Mouse (Mus musculus) lung, adult 2 months (tissue): ENCODE measurements around the gene Fgr. TPM values are rescaled to one million over a fixed set of nuclear protein-coding genes. Genes with fewer than 3 reads are reported as not detected.

Experiments used
- DNase-seq: peaks from one replicate; pipeline ENCODE4 v3.0.0; 2022
- H3K4me1 ChIP-seq: fragments of 200-500 bp; 2 replicates; pipeline ENCODE4 v1.6.1; 2011; ENCODE audit warnings: low read length; ENCODE audit not compliant: control insufficient read depth, insufficient read depth
- H3K4me3 ChIP-seq: fragments of 200-500 bp; replicated peaks from 2 replicates; pipeline ENCODE3; 2011; ENCODE audit warnings: low read depth, mild to moderate bottlenecking, control low read depth, low read length; ENCODE audit errors: extremely low read depth
- CTCF ChIP-seq: fragments of 200-500 bp; IDR thresholded peaks from 2 replicates; pipeline ENCODE4 v1.5.1; 2011; ENCODE audit warnings: mild to moderate bottlenecking, low read length, control low read depth; ENCODE audit not compliant: insufficient read depth
- POLR2A ChIP-seq: fragments of 200-500 bp; IDR thresholded peaks from 2 replicates; pipeline ENCODE4 v1.6.1; 2011; ENCODE audit warnings: low read depth, mild to moderate bottlenecking, control low read depth, low read length, borderline replicate concordance; ENCODE audit errors: extremely low read depth
- WGBS: fragments of 180-500 bp; shearing (Covaris S2); methylation state at CpG from one replicate; pipeline ENCODE4 v1.1.7; 2018; 5-methylcytosine and 5-hydroxymethylcytosine counted together
- polyA plus RNA-seq: library from polyadenylated mRNA; depleted of rRNA; stranded (reverse); fragments of >200 nt; gene quantifications from 2 replicates; pipeline ENCODE4 v1.2.3, GENCODE M21; 2012

Gene Fgr
- polyA plus RNA-seq, 1 experiment, result 19.1 TPM

DNA sequence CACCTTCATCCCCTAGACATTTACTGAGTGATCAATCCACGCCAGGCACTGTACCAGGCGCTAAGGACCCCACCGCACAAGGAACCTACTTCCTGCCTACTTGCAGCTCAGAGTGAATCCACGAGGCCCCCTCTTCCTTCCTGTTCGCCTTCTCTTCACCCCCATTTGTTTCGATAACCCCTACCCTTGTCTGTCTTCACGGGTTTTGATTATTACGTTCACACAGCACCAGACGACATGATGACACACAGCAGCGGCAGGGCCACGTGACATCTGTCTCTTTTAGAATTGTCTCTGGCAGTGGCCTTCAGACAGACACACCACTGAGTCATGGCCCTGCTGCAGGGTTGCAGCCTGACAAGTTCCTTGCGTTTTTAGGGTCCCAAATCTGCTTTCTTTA lies 29.8 kb upstream of the Fgr start:
- Histone ChIP-seq H3K4me3 (no peak overlapping the region), H3K4me1 (peaks cover 14% of the 10 kb centered on the region)
- TF ChIP-seq POLR2A (no peak), CTCF (no peak)
- WGBS, result 39% methylated on average over 12 of the region's 12 CpGs
- DNase-seq, result no peak

DNA sequence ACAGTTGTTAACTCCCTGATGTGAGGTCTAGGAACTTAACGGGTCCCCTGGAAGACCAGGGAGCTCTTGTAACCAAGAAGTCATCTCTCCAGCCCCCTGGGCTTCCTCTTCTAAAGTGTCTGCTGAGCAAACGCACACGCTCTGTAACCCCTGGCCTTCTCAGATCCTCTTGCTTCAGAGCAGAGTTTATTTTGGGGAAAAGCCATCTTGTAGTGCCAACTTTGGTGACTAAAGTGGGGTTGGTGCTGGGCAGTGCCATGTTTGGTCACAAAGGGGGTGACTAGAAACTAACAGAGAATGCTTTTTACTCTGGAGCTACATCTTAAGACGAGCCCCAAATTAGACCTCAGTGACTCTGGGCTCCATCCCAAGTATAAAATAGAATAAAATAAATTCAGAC lies 29.1 kb upstream of the Fgr start:
- DNase-seq, result no peak
- TF ChIP-seq POLR2A (no peak), CTCF (no peak)
- peaks cover 14% of the 10 kb centered on the region for H3K4me1 ChIP-seq
- 51% methylated on average over 4 of the region's 4 CpGs for WGBS
- H3K4me3 ChIP-seq, result no peak overlapping the region

DNA sequence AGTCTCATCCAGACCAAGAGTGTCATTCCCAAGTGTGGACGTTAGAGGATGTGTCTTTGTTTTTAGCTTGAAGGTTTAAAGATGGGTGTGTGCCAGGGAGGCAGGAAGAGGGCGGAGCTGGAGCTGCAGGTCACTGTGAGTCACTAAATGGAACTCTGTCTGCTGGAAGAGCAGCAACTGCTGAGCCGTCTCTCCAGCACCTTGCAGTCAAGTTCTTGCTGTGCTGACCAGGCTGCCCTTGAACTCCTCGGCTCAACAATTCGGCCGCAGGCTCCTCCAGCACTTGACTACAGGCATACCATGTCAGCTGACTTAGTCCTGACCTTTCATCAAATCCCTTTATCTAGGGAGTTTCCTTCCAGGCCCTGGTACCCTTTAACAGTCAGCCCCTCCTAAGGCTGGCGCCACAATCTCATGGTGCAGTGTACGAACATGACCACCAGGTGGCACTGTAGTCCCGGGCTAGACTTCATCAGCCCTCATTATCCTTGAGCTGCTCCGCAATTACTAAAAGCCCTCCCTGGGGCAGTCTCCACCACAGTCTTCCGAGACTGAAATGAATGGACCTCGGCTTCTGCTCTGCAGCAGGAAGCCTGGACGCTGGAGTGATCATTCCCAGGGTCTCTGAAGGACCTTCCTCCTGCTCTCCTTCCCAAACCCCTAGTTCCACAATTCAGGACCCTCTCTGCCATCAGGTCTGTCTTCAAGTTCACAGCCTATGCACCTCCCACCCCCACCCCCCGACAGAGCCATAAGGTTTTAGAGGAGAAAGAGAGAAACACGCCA lies 28.4 kb upstream of the Fgr start:
- peaks cover 14% of the 10 kb centered on the region for H3K4me1 ChIP-seq
- WGBS, result 3% methylated on average over 15 of the region's 15 CpGs
- peak; percentile 86 for DNase-seq
- TF ChIP-seq CTCF, result peak; percentile 98
- TF ChIP-seq POLR2A, result no peak; the same call in 1 of the 2 replicates
- no peak overlapping the region for H3K4me3 ChIP-seq

GRCm38 (mm10) chr4:132946047-132947001 lies 27.6 kb upstream of the Fgr start:
- WGBS, result 25% methylated on average over 27 of the region's 27 CpGs
- Histone ChIP-seq H3K4me1 (peaks cover 14% of the 10 kb centered on the region), H3K4me3 (peak overlapping the region; percentile 33)
- TF ChIP-seq CTCF (no peak), POLR2A (no peak)
- peak; percentile 47 for DNase-seq

GRCm38 (mm10) chr4:132949882-132950532 lies 23.9 kb upstream of the Fgr start:
- Histone ChIP-seq H3K4me1 (peaks cover 14% of the 10 kb centered on the region), H3K4me3 (no peak overlapping the region)
- WGBS, result 51% methylated on average over 24 of the region's 24 CpGs
- DNase-seq, result no peak
- TF ChIP-seq POLR2A, result no peak
- TF ChIP-seq CTCF, result no peak

GRCm38 (mm10) chr4:132950999-132951398 lies 22.9 kb upstream of the Fgr start:
- WGBS, result 57% methylated on average over 2 of the region's 2 CpGs
- no peak for DNase-seq
- Histone ChIP-seq H3K4me1 (peaks cover 7% of the 10 kb centered on the region), H3K4me3 (no peak overlapping the region)
- TF ChIP-seq CTCF, result no peak
- TF ChIP-seq POLR2A, result no peak

- peaks cover 6% of the 10 kb centered on the region for H3K4me1 ChIP-seq
- no peak overlapping the region for H3K4me3 ChIP-seq
- DNase-seq, result no peak
- WGBS, result 78% methylated on average over 7 of the region's 7 CpGs
- TF ChIP-seq CTCF, result no peak
- TF ChIP-seq POLR2A, result no peak
Observed at GRCm38 (mm10) chr4:132954530-132955394, 19.1 kb upstream of the Fgr start.

GRCm38 (mm10) chr4:132955395-132955791 lies 18.5 kb upstream of the Fgr start:
- 42% methylated on average over 2 of the region's 2 CpGs for WGBS
- no peak overlapping the region for H3K4me3 ChIP-seq
- H3K4me1 ChIP-seq, result peaks cover 12% of the 10 kb centered on the region
- TF ChIP-seq CTCF (no peak), POLR2A (no peak)
- no peak for DNase-seq
